Mouse (Mus musculus) neural tube, embryonic 11.5 days (tissue): ENCODE measurements around the gene Mrps12. TPM values are rescaled to one million over a fixed set of nuclear protein-coding genes. Genes with fewer than 3 reads are reported as not detected.

Experiments
- ATAC-seq: fragments of 200-750 bp; cut with Nextera tagmentation; 2 replicates; pipeline ENCODE4 v1.8.0; 2017; ENCODE audit warnings: moderate number of reproducible peaks, mild to moderate bottlenecking, moderate TSS enrichment, moderate library complexity; ENCODE audit not compliant: insufficient read depth, low FRiP score, low TSS enrichment
- DNase-seq: peaks from one replicate; pipeline ENCODE4 v3.0.0-alpha.2; 2015; ENCODE audit warnings: low spot score
- H3K27ac ChIP-seq: fragments of 300-500 bp; sonication (generic); 2 replicates; pipeline ENCODE4 v1.5.1; 2014; ENCODE audit warnings: low read depth, mild to moderate bottlenecking, low read length
- H3K27me3 ChIP-seq: fragments of 300-500 bp; sonication (generic); 2 replicates; pipeline ENCODE4 v1.6.1; 2014; ENCODE audit warnings: mild to moderate bottlenecking, low read length, mixed read lengths; ENCODE audit not compliant: control insufficient read depth, insufficient read depth
- H3K36me3 ChIP-seq: fragments of 300-500 bp; sonication (generic); 2 replicates; pipeline ENCODE4 v1.6.1; 2014; ENCODE audit warnings: mild to moderate bottlenecking, low read length, moderate library complexity, mixed read lengths; ENCODE audit not compliant: control insufficient read depth, insufficient read depth
- H3K4me1 ChIP-seq: fragments of 300-500 bp; sonication (generic); 2 replicates; pipeline ENCODE4 v1.6.1; 2014; ENCODE audit warnings: low read length, mixed read lengths; ENCODE audit not compliant: control insufficient read depth, insufficient read depth
- H3K4me2 ChIP-seq: fragments of 300-500 bp; sonication (generic); 2 replicates; pipeline ENCODE4 v1.6.1; 2014; ENCODE audit warnings: low read depth, mild to moderate bottlenecking, moderate library complexity
- H3K4me3 ChIP-seq: fragments of 300-500 bp; sonication (generic); 2 replicates; pipeline ENCODE4 v1.5.1; 2014; ENCODE audit warnings: low read depth, low read length
- H3K9ac ChIP-seq: fragments of 300-500 bp; sonication (generic); 2 replicates; pipeline ENCODE4 v1.6.1; 2014; ENCODE audit warnings: mild to moderate bottlenecking, low read length
- H3K9me3 ChIP-seq: fragments of 300-500 bp; sonication (generic); 2 replicates; pipeline ENCODE4 v1.6.1; 2016; ENCODE audit warnings: low read length; ENCODE audit not compliant: control insufficient read depth
- WGBS: fragments of 180-500 bp; shearing (Covaris S2); extraction: QIAGEN DNeasy Blood & Tissue Kit; methylation state at CpG from one replicate; pipeline ENCODE4 v1.1.7; 2014; 5-methylcytosine and 5-hydroxymethylcytosine counted together
- polyA plus RNA-seq: library from polyadenylated mRNA; unstranded; fragments of >200 nt; fragmentation: Nextera tagmentation; extraction: Ambion mirVana; gene quantifications from 2 replicates; pipeline ENCODE4 v1.2.1, GENCODE M21; 2014

The Mrps12 gene
- polyA plus RNA-seq, 1 experiment from 2014 or later = 128 TPM

- no peak overlapping the region for H3K4me2 ChIP-seq
- H3K9me3 ChIP-seq = no peaks in the 10 kb centered on the region
- no peak for DNase-seq
- H3K27ac ChIP-seq = no peak overlapping the region
- ATAC-seq = no peak
- 67% methylated on average over 3 of the region's 3 CpGs for WGBS
- no peaks in the 10 kb centered on the region for H3K27me3 ChIP-seq
- H3K9ac ChIP-seq = no peak overlapping the region
- H3K4me3 ChIP-seq = no peak overlapping the region
- H3K36me3 ChIP-seq = no peaks in the 10 kb centered on the region
- 0 out of 2 replicates have a peak, but pooled peaks cover 3% of the 10 kb centered on the region for H3K4me1 ChIP-seq
Measured at GRCm38 (mm10) chr7:28720753-28721537, 20.7 kb downstream of the Mrps12 start.

DNA sequence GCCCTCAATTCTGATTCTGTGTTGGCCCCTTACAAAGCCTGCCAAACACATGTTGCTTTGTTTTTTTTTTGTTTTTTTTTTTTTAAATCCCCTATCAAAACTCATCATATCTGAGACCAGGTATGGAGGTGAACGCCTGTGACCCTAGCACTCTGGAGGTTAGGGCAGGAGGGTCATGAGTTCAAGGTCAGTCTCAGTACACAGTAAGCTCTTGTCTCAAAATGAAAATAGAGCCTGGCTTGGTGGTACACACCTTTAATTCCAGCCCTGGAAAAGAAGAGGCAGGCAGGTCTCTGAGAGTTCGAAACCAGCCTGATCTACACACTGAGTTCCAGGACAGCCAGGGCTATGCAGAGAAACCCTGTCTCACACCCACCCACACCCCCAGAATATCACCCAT lies 22.0 kb downstream of the Mrps12 start:
- Histone ChIP-seq H3K4me2 (no peak overlapping the region), H3K4me1 (0 out of 2 replicates have a peak, but pooled peaks cover 3% of the 10 kb centered on the region), H3K9ac (no peak overlapping the region), H3K36me3 (no peaks in the 10 kb centered on the region), H3K27ac (no peak overlapping the region), H3K9me3 (no peaks in the 10 kb centered on the region), H3K4me3 (no peak overlapping the region), H3K27me3 (no peaks in the 10 kb centered on the region)
- no peak for ATAC-seq
- no peak for DNase-seq
- WGBS = 75% methylated on average over 2 of the region's 2 CpGs

- Histone ChIP-seq H3K9ac (no peak overlapping the region), H3K27me3 (no peaks in the 10 kb centered on the region), H3K27ac (no peak overlapping the region), H3K4me1 (0 out of 2 replicates have a peak, but pooled peaks cover 3% of the 10 kb centered on the region), H3K36me3 (no peaks in the 10 kb centered on the region), H3K4me3 (no peak overlapping the region), H3K9me3 (no peaks in the 10 kb centered on the region), H3K4me2 (no peak overlapping the region)
- DNase-seq (no peak), ATAC-seq (no peak)
- 67% methylated on average over 4 of the region's 4 CpGs for whole genome bisulfite sequencing
Measured at GRCm38 (mm10) chr7:28719159-28719558, 22.5 kb downstream of the Mrps12 start.

DNA sequence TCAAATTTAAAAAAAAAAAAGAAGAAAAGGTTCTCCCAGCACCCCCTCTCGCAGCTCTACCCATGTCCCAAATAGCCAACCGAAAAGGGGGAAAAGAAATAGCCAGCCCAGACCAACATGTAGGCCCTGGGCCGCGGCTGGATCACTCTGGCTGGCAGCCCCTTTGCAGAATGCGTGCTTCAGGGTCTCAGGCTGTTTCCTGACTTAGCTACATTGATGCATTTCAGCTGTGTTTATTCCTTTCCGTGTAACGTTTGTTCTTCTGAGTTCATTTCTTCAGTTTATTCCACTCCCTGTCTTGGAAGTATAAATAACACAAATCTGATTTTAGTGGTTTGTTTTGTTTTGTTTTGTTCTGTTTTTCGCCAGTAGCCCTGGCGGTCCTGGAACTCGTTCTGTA lies 23.9 kb downstream of the Mrps12 start:
- no peak overlapping the region for H3K9ac ChIP-seq
- no peak overlapping the region for H3K4me2 ChIP-seq
- 85% methylated on average over 10 of the region's 10 CpGs for WGBS

GRCm38 (mm10) chr7:28716590-28717281 lies 24.9 kb downstream of the Mrps12 start, which contains the start of gene Fbxo17:
TSS of gene Fbxo17 (plus strand) at chr7:28716804.
- H3K27ac ChIP-seq = no peak within 1 kb of the TSS
- WGBS = 5% methylated on average over 35 of the region's 36 CpGs

More for the DNA sequence above, 23.9 kb downstream of the Mrps12 start:
- ATAC-seq (no peak), DNase-seq (no peak)
- Histone ChIP-seq H3K4me3 (no peak overlapping the region), H3K4me1 (0 out of 2 replicates have a peak, but pooled peaks cover 3% of the 10 kb centered on the region), H3K27me3 (no peaks in the 10 kb centered on the region), H3K9me3 (no peaks in the 10 kb centered on the region), H3K27ac (no peak overlapping the region), H3K36me3 (no peaks in the 10 kb centered on the region)

GRCm38 (mm10) chr7:28715598-28715997 lies 26.0 kb downstream of the Mrps12 start:
- 0 out of 2 replicates have a peak, but pooled peaks cover 3% of the 10 kb centered on the region for H3K4me1 ChIP-seq
- 94% methylated on average over 2 of the region's 2 CpGs for WGBS
- H3K36me3 ChIP-seq = no peaks in the 10 kb centered on the region
- H3K9me3 ChIP-seq = no peaks in the 10 kb centered on the region
- H3K27ac ChIP-seq = no peak overlapping the region
- H3K4me3 ChIP-seq = no peak overlapping the region
- ATAC-seq (no peak), DNase-seq (no peak)
- H3K27me3 ChIP-seq = no peaks in the 10 kb centered on the region
- H3K4me2 ChIP-seq = no peak overlapping the region
- H3K9ac ChIP-seq = no peak overlapping the region

More at GRCm38 (mm10) chr7:28716590-28717281, 24.9 kb downstream of the Mrps12 start, which contains the start of gene Fbxo17:
- H3K36me3 ChIP-seq = no peaks in the 10 kb centered on the region
- H3K4me3 ChIP-seq = peak within 1 kb of the TSS; percentile 40
- no peaks in the 10 kb centered on the region for H3K27me3 ChIP-seq
- H3K9ac ChIP-seq = peak within 1 kb of the TSS; percentile 52
- H3K4me2 ChIP-seq = peak within 1 kb of the TSS; percentile 70
- 0 out of 2 replicates have a peak, but pooled peaks cover 3% of the 10 kb centered on the region for H3K4me1 ChIP-seq
- H3K9me3 ChIP-seq = no peaks in the 10 kb centered on the region
- peak; percentile 60 for ATAC-seq
- peak; percentile 71 for DNase-seq

- no peaks in the 10 kb centered on the region for H3K27me3 ChIP-seq
- H3K4me3 ChIP-seq = no peak overlapping the region
- H3K9me3 ChIP-seq = no peaks in the 10 kb centered on the region
- ATAC-seq = no peak
- no peak overlapping the region for H3K9ac ChIP-seq
- no peak overlapping the region for H3K27ac ChIP-seq
- no peaks in the 10 kb centered on the region for H3K36me3 ChIP-seq
- H3K4me2 ChIP-seq = no peak overlapping the region
- H3K4me1 ChIP-seq = 0 out of 2 replicates have a peak, but pooled peaks cover 3% of the 10 kb centered on the region
- WGBS = 84% methylated on average over 5 of the region's 5 CpGs
- no peak for DNase-seq
Measured at GRCm38 (mm10) chr7:28714667-28715066, 27.0 kb downstream of the Mrps12 start.

DNA sequence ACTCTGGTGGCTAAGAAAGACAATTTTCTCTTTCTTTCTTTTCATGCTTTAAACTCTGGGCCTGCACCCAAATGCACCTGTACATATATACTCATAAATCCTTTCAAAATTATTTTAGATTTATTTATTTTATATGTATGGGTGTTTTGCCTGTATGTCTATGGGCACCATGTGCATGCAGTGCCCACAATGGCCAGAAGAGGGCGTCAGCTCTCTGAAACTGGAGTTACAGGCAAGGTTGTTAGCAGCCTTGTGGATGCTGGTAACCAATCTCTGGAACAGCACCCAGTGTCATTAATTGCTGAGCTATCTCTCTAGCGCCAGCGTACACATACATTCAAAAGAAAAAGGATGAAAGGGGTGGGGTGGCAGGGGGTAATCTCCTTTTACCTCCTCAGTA lies 30.7 kb downstream of the Mrps12 start:
- Histone ChIP-seq H3K9ac (no peak overlapping the region), H3K36me3 (no peaks in the 10 kb centered on the region), H3K4me3 (no peak overlapping the region), H3K4me2 (no peak overlapping the region), H3K9me3 (no peaks in the 10 kb centered on the region), H3K27me3 (no peaks in the 10 kb centered on the region), H3K4me1 (no peaks in the 10 kb centered on the region), H3K27ac (no peak overlapping the region)
- DNase-seq (no peak), ATAC-seq (no peak)
- WGBS = 64% methylated on average over 3 of the region's 3 CpGs
